Mouse (Mus musculus) testis, adult 2 months (tissue): ENCODE results near the gene Wbp2nl.

ENCODE experiments used
- CTCF ChIP-seq: fragments of 200-500 bp; IDR thresholded peaks from 2 replicates; pipeline ENCODE4 v1.5.1; 2012; ENCODE audit warnings: low read depth, mild to moderate bottlenecking, inconsistent platforms, low read length, moderate library complexity; ENCODE audit not compliant: control insufficient read depth, insufficient read depth, insufficient replicate concordance
- POLR2A ChIP-seq: fragments of 200-500 bp; IDR thresholded peaks from 2 replicates; pipeline ENCODE4 v1.6.1; 2012; ENCODE audit warnings: low read depth, mild to moderate bottlenecking, inconsistent platforms, low read length, moderate library complexity; ENCODE audit not compliant: control insufficient read depth

GRCm38 (mm10) chr15:82252097-82252496 is 46.7 kb upstream of the Wbp2nl start, which contains the start of gene 1500009C09Rik:
- TF ChIP-seq CTCF (no peak), POLR2A (no peak)
